Mouse (Mus musculus) G1E (cell line): Measurements from ENCODE around the gene Lrrc45.

Experiments used
- CTCF ChIP-seq: IDR thresholded peaks from 2 replicates; pipeline ENCODE4 v1.5.1; 2012; ENCODE audit warnings: low read depth, low read length, inconsistent platforms, mixed read lengths
- GATA1 ChIP-seq: IDR thresholded peaks from 2 replicates; pipeline ENCODE4 v1.6.1; 2012; ENCODE audit warnings: borderline replicate concordance, low read length, inconsistent platforms, mixed read lengths
- TAL1 ChIP-seq: conservative IDR thresholded peaks from 2 replicates; pipeline ENCODE4 v1.6.1; 2012; ENCODE audit warnings: low read depth, low read length, inconsistent platforms, mixed read lengths

- TF ChIP-seq CTCF (no peak), GATA1 (no peak), TAL1 (no peak)
Observed at GRCm38 (mm10) chr11:120711980-120712604, 1.6 kb upstream of the Lrrc45 start.
